Mouse (Mus musculus): ENCODE measurements around the gene Arhgef10l. TPM values are rescaled to one million over a fixed set of nuclear protein-coding genes. Genes with fewer than 3 reads are reported as not detected.

Gene Arhgef10l
- polyA plus RNA-seq, 1 experiment from 2014 or later, result 26.9 TPM

- peak overlapping the region; percentile 74 for H3K4me3 ChIP-seq
- peak overlapping the region; percentile 95 for H3K27ac ChIP-seq (replicated peaks)
- peak overlapping the region; percentile 94 for H3K9ac ChIP-seq (replicated peaks)
- peaks cover 5% of the 10 kb centered on the region; the same call in 1 of the 2 replicates for H3K36me3 ChIP-seq
- no peaks in the 10 kb centered on the region for H3K27me3 ChIP-seq
- peak overlapping the region; percentile 65 for H3K4me2 ChIP-seq (replicated peaks)
- WGBS, result 8% methylated on average over 9 of the region's 9 CpGs
- no peaks in the 10 kb centered on the region for H3K9me3 ChIP-seq
- peaks cover 47% of the 10 kb centered on the region for H3K4me1 ChIP-seq
- ATAC-seq (replicated peaks), result no peak; the same call in 1 of the 2 replicates
These were observed 16.6 kb downstream of the Arhgef10l start for GRCm38 (mm10) chr4:140649207-140649591.

- ATAC-seq (replicated peaks), result peak; percentile 59
- Histone ChIP-seq H3K27me3 (no peaks in the 10 kb centered on the region), H3K36me3 (peaks cover 5% of the 10 kb centered on the region; the same call in 1 of the 2 replicates), H3K4me2 (replicated peaks) (peak overlapping the region; percentile 65), H3K4me1 (peaks cover 51% of the 10 kb centered on the region), H3K9ac (replicated peaks) (peak overlapping the region; percentile 94), H3K27ac (replicated peaks) (peak overlapping the region; percentile 95), H3K9me3 (no peaks in the 10 kb centered on the region), H3K4me3 (peak overlapping the region; percentile 74)
- WGBS, result 0% methylated on average over 35 of the region's 50 CpGs
These were observed 17.2 kb downstream of the Arhgef10l start for GRCm38 (mm10) chr4:140648443-140649206.

DNA sequence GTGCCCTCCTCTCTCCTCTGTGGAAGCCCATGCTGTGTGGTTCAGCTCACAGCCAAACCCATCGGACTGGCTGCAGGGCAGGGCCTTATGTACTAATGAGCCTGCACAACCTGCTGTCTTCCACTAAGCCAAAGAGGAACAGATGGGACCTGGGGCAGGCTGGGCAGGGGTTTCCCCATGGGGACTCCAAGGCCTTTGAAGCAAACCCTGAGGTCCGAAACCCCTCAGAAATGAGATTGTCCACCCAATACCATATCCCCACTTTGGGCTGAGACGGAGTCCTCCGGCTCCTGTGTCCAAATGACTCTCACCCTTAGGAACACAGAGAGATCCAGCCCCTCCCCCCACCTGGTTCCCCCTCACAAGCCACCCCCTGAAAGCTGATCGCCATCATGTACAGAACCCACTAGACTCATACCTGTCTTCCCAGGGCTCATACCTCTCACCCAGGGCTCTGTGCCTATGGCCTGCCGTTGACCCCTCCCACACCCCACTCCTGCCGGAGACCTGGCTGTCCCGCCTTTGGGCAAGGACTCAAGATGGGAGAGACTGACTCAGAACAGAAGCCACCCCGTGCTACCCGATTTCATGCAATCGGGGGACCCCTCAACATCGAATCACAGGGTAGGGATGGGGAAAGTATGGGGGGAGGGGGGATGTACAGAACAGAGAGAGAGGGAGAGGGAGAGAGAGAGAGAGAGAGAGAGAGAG is 17.9 kb downstream of the Arhgef10l start:
- ATAC-seq (replicated peaks), result peak; percentile 68

DNA sequence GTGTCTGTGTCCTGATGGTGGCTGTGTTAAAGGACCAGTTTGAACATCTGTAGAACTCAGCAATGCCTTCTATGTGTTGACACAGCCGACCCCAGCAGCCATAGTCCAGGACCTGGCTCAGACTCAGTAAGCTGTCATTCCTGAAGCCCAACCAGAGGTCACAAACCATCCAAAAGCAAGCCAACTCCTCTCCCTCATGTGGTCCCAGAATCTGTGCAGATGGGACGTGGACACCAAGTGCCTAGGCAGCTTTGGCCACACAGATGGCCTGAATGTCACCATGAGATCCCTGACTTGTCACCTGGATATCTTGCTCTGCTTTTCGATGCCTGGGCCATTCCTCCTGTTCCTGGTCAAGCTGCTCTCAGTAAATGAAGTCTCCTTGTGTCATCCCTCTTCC is 20.2 kb downstream of the Arhgef10l start:
- ATAC-seq (replicated peaks), result no peak
- Histone ChIP-seq H3K9ac (replicated peaks) (no peak overlapping the region), H3K4me2 (replicated peaks) (no peak overlapping the region), H3K27me3 (no peaks in the 10 kb centered on the region), H3K4me1 (peaks cover 67% of the 10 kb centered on the region), H3K4me3 (no peak overlapping the region), H3K27ac (replicated peaks) (no peak overlapping the region), H3K36me3 (peaks cover 5% of the 10 kb centered on the region; the same call in 1 of the 2 replicates), H3K9me3 (no peaks in the 10 kb centered on the region)
- 88% methylated on average over 3 of the region's 3 CpGs for WGBS

More for the DNA sequence above, 17.9 kb downstream of the Arhgef10l start:
- Histone ChIP-seq H3K4me2 (replicated peaks) (peak overlapping the region; percentile 65), H3K4me1 (peaks cover 51% of the 10 kb centered on the region), H3K36me3 (peaks cover 5% of the 10 kb centered on the region; the same call in 1 of the 2 replicates), H3K9ac (replicated peaks) (peak overlapping the region; percentile 94), H3K9me3 (no peaks in the 10 kb centered on the region), H3K4me3 (peak overlapping the region; percentile 74), H3K27ac (replicated peaks) (peak overlapping the region; percentile 95), H3K27me3 (no peaks in the 10 kb centered on the region)
- WGBS, result 1% methylated on average over 12 of the region's 12 CpGs

- no peaks in the 10 kb centered on the region for H3K27me3 ChIP-seq
- no peak for ATAC-seq (replicated peaks)
- peaks cover 70% of the 10 kb centered on the region for H3K4me1 ChIP-seq
- H3K9ac ChIP-seq (replicated peaks), result no peak overlapping the region
- H3K4me2 ChIP-seq (replicated peaks), result no peak overlapping the region
- peaks cover 5% of the 10 kb centered on the region; the same call in 1 of the 2 replicates for H3K36me3 ChIP-seq
- peak overlapping the region; percentile 49; the same call in 1 of the 2 replicates for H3K27ac ChIP-seq (replicated peaks)
- H3K4me3 ChIP-seq, result no peak overlapping the region
- H3K9me3 ChIP-seq, result no peaks in the 10 kb centered on the region
- WGBS, result 21% methylated on average over 3 of the region's 3 CpGs
These were observed 21.1 kb downstream of the Arhgef10l start for GRCm38 (mm10) chr4:140644701-140645100.

DNA sequence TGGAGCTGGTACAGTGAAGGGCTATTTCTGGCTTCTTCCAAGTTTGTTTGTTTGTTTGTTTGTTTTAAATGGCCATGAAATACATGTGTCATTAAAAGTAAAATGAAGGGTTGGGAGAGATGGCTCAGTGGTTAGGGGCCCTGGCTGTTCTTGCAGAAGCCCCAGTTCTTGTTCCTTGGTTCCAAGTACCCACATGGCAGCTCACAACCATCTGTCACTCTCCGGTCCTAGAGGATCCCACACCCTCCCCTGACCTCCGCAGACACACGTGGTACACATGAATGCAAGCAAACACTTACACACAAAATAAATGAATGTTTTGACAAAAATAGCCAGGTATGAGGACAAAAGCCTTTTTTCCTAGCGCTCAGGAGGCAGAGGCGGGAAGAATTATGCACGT is 21.5 kb downstream of the Arhgef10l start:
- Histone ChIP-seq H3K4me3 (no peak overlapping the region), H3K27me3 (no peaks in the 10 kb centered on the region), H3K9me3 (no peaks in the 10 kb centered on the region), H3K4me2 (replicated peaks) (no peak overlapping the region), H3K9ac (replicated peaks) (no peak overlapping the region), H3K36me3 (peaks cover 5% of the 10 kb centered on the region; the same call in 1 of the 2 replicates), H3K27ac (replicated peaks) (peak overlapping the region; percentile 49; the same call in 1 of the 2 replicates), H3K4me1 (peaks cover 65% of the 10 kb centered on the region)
- ATAC-seq (replicated peaks), result no peak
- 36% methylated on average over 6 of the region's 6 CpGs for WGBS

- Histone ChIP-seq H3K4me3 (no peak overlapping the region), H3K36me3 (peaks cover 5% of the 10 kb centered on the region; the same call in 1 of the 2 replicates), H3K4me2 (replicated peaks) (no peak overlapping the region), H3K27ac (replicated peaks) (peak overlapping the region; percentile 84), H3K9ac (replicated peaks) (no peak overlapping the region), H3K4me1 (peaks cover 55% of the 10 kb centered on the region), H3K27me3 (no peaks in the 10 kb centered on the region), H3K9me3 (no peaks in the 10 kb centered on the region)
- 94% methylated on average over 4 of the region's 4 CpGs for WGBS
- no peak for ATAC-seq (replicated peaks)
These were observed 23.4 kb downstream of the Arhgef10l start for GRCm38 (mm10) chr4:140642378-140642777.

DNA sequence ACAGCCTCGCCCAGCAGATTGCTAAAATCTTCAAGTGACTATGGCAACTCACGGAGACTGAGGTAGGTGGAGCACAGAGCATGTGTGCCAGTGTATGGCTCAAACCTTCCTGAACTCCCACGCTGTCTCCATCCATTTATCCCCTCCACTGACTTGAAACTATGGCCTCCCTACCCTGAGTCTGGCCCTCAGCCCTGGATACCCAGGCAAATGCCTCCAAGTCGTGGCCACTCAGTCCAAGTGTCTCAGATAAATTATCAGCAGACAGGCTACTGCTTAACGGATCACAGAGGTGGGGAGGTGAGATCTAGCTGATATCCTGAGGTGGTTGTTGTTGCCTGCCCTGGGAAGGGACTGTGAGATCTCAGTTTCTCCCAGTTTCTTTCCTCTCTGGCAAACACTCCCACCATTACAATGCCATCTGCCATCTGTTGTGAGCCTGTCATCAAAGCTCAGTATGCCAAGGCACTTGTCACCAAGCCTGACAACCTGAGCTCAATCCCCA is 24.3 kb downstream of the Arhgef10l start:
- peak; percentile 42 for ATAC-seq (replicated peaks)
- H3K4me1 ChIP-seq, result peaks cover 48% of the 10 kb centered on the region
- WGBS, result 51% methylated on average over 5 of the region's 5 CpGs

DNA sequence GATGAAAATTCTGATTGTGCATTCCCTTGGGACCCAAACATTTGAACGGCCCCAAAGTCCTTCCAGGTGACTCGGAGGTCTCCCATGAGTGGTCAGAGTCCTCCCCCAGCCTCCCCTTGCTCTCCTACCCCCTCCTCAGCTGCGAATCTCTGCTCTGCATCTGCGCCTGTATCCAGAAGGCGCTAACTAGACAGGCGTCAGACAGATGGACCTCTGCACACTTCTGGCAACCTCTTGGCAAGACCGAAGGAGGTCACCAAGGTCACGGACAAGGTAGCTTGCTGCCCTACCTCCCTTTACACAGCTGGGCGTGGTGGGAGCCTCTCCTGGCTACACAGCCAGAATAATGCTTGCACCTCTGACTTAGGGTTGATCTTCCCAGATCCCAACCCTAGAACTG is 25.1 kb downstream of the Arhgef10l start:
- Histone ChIP-seq H3K4me3 (no peak overlapping the region), H3K36me3 (peaks cover 4% of the 10 kb centered on the region; the same call in 1 of the 2 replicates), H3K9ac (replicated peaks) (no peak overlapping the region), H3K4me2 (replicated peaks) (no peak overlapping the region), H3K4me1 (peaks cover 41% of the 10 kb centered on the region), H3K27ac (replicated peaks) (peak overlapping the region; percentile 84), H3K9me3 (no peaks in the 10 kb centered on the region), H3K27me3 (no peaks in the 10 kb centered on the region)
- ATAC-seq (replicated peaks), result no peak
- 87% methylated on average over 9 of the region's 9 CpGs for WGBS

More for the DNA sequence above, 24.3 kb downstream of the Arhgef10l start:
- no peak overlapping the region for H3K4me3 ChIP-seq
- peaks cover 5% of the 10 kb centered on the region; the same call in 1 of the 2 replicates for H3K36me3 ChIP-seq
- no peak overlapping the region for H3K4me2 ChIP-seq (replicated peaks)
- H3K9ac ChIP-seq (replicated peaks), result 0 out of 2 replicates have a peak overlapping the region, but pooled peaks have one; percentile 6
- H3K9me3 ChIP-seq, result no peaks in the 10 kb centered on the region
- H3K27me3 ChIP-seq, result no peaks in the 10 kb centered on the region
- H3K27ac ChIP-seq (replicated peaks), result peak overlapping the region; percentile 84

DNA sequence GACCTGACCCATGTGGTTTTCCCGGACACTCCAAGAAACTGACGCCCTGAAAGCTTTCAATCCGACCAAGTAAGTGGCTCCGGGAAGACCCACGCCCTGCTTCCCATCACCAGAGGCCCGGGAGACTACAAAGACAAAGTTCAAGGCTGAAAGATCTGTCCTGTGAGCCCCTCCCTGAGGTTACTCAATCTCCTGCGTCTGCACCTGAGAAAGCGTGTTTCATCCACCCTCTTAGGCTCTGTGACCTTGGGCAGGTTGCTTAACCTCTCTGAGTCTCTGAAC is 25.6 kb downstream of the Arhgef10l start:
- H3K9me3 ChIP-seq, result no peaks in the 10 kb centered on the region
- no peak overlapping the region for H3K4me3 ChIP-seq
- H3K27me3 ChIP-seq, result no peaks in the 10 kb centered on the region
- H3K4me2 ChIP-seq (replicated peaks), result no peak overlapping the region
- no peaks in the 10 kb centered on the region; the same call in 1 of the 2 replicates for H3K36me3 ChIP-seq
- 89% methylated on average over 8 of the region's 8 CpGs for WGBS
- no peak overlapping the region for H3K27ac ChIP-seq (replicated peaks)
- peaks cover 36% of the 10 kb centered on the region for H3K4me1 ChIP-seq
- no peak overlapping the region for H3K9ac ChIP-seq (replicated peaks)
- no peak for ATAC-seq (replicated peaks)

DNA sequence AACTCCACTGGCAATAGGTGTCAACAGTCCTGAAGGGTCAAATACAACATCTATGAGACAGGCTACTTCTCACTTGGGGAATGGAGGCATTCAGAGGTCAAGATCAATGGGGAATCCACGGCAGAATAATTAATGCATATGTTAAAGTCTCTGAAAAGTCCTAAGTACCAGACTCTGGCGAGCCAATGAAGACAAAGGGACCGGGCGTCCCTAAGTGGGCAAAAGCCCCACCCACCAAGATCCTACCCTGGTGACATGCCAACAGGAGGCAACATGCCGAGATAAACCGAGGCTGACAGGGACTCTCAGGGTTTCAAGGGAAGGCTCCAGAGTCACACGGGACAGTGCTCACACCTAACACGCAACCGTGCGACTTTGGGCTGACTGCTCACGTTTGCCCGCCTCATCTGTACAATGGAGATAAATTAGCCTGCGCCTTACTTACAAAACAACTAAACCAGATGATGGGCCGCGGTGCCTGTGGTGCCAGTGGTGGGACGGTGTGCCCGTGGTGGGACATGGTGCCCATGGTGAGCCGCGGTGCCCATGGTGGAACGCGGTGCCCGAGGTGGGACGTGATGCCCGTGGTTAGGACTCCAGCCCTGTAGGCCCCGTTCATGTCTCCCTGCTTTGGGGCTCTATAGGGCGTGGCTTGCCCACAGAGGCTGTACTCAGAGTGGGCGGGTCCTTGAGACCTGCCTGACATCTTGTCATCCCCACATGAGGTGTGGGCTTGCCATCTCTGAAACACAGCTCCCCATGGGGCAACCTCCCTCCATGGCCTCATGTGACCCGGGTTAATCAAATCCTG is 26.2 kb downstream of the Arhgef10l start:
- Histone ChIP-seq H3K9me3 (no peaks in the 10 kb centered on the region), H3K4me2 (replicated peaks) (no peak overlapping the region), H3K4me1 (peaks cover 32% of the 10 kb centered on the region), H3K36me3 (no peaks in the 10 kb centered on the region; the same call in 1 of the 2 replicates), H3K9ac (replicated peaks) (no peak overlapping the region), H3K4me3 (no peak overlapping the region), H3K27ac (replicated peaks) (no peak overlapping the region), H3K27me3 (no peaks in the 10 kb centered on the region)
- WGBS, result 92% methylated on average over 28 of the region's 28 CpGs
- ATAC-seq (replicated peaks), result no peak
